Mouse (Mus musculus) forebrain, embryonic 10.5 days (tissue): ENCODE results near the gene Eml5. TPM values are rescaled to one million over a fixed set of nuclear protein-coding genes. Genes with fewer than 3 reads are reported as not detected.
A peak's percentile ranks its signal among the peaks of the same experiment; 100 is the strongest.

Source experiments
- DNase-seq: peaks from one replicate; pipeline ENCODE4 v3.0.0-alpha.2; 2017; ENCODE audit warnings: low spot score; ENCODE audit errors: extremely low spot score
- H3K27ac ChIP-seq: fragments of 300-500 bp; sonication (generic); 2 replicates; pipeline ENCODE4 v1.5.1; 2016; ENCODE audit warnings: mild to moderate bottlenecking
- H3K27me3 ChIP-seq: fragments of 300-500 bp; sonication (generic); 2 replicates; pipeline ENCODE4 v1.6.1; 2016; ENCODE audit warnings: mild to moderate bottlenecking; ENCODE audit not compliant: poor library complexity, severe bottlenecking
- H3K36me3 ChIP-seq: fragments of 300-500 bp; sonication (generic); replicated peaks from 2 replicates; pipeline ENCODE4 v1.6.1; 2016; ENCODE audit warnings: mild to moderate bottlenecking, moderate library complexity
- H3K4me1 ChIP-seq: fragments of 300-500 bp; sonication (generic); 2 replicates; pipeline ENCODE4 v1.6.1; 2016
- H3K4me3 ChIP-seq: fragments of 300-500 bp; sonication (generic); 2 replicates; pipeline ENCODE4 v1.5.1; 2016; ENCODE audit warnings: mild to moderate bottlenecking, moderate library complexity
- H3K9me3 ChIP-seq: fragments of 300-500 bp; sonication (generic); 2 replicates; pipeline ENCODE4 v1.6.1; 2016; ENCODE audit warnings: mild to moderate bottlenecking, moderate library complexity
- WGBS: fragments of 180-500 bp; shearing (Covaris S2); methylation state at CpG from one replicate; pipeline ENCODE4 v1.1.7; 2016; 5-methylcytosine and 5-hydroxymethylcytosine counted together
- polyA plus RNA-seq: library from polyadenylated mRNA; unstranded; fragments of >200 nt; fragmentation: Nextera tagmentation; extraction: Ambion mirVana; gene quantifications from 2 replicates; pipeline ENCODE4 v1.2.1, GENCODE M21; 2016

Gene Eml5
- polyA plus RNA-seq, 1 experiment from 2014 or later, result 21.0 TPM

- H3K27me3 ChIP-seq, result no peaks in the 10 kb centered on the region
- no peaks in the 10 kb centered on the region for H3K9me3 ChIP-seq
- 94% methylated on average over 7 of the region's 7 CpGs for WGBS
- H3K27ac ChIP-seq, result no peak overlapping the region
- H3K36me3 ChIP-seq, result peaks cover 64% of the 10 kb centered on the region
- no peak overlapping the region for H3K4me3 ChIP-seq
- no peaks in the 10 kb centered on the region for H3K4me1 ChIP-seq
- no peak for DNase-seq
Observed at GRCm38 (mm10) chr12:98831122-98831521, 70.2 kb downstream of the Eml5 start.

- no peaks in the 10 kb centered on the region for H3K4me1 ChIP-seq
- no peak overlapping the region for H3K27ac ChIP-seq
- no peak overlapping the region for H3K4me3 ChIP-seq
- DNase-seq, result no peak
- H3K36me3 ChIP-seq, result peaks cover 58% of the 10 kb centered on the region
- no peaks in the 10 kb centered on the region for H3K9me3 ChIP-seq
- no peaks in the 10 kb centered on the region for H3K27me3 ChIP-seq
- WGBS, result 86% methylated on average over 2 of the region's 2 CpGs
Observed at GRCm38 (mm10) chr12:98820781-98821180, 80.5 kb downstream of the Eml5 start.

GRCm38 (mm10) chr12:98804078-98804748, 97.1 kb downstream of the Eml5 start:
- H3K9me3 ChIP-seq, result no peaks in the 10 kb centered on the region
- no peak for DNase-seq
- no peak overlapping the region for H3K4me3 ChIP-seq
- H3K36me3 ChIP-seq, result peaks cover 64% of the 10 kb centered on the region
- H3K27ac ChIP-seq, result no peak overlapping the region
- WGBS, result 85% methylated on average over 3 of the region's 3 CpGs
- H3K27me3 ChIP-seq, result no peaks in the 10 kb centered on the region
- no peaks in the 10 kb centered on the region for H3K4me1 ChIP-seq

- H3K27ac ChIP-seq, result no peak overlapping the region
- H3K9me3 ChIP-seq, result no peaks in the 10 kb centered on the region
- no peaks in the 10 kb centered on the region for H3K27me3 ChIP-seq
- WGBS, result 87% methylated on average over 3 of the region's 3 CpGs
- H3K36me3 ChIP-seq, result peaks cover 67% of the 10 kb centered on the region
- DNase-seq, result no peak
- H3K4me1 ChIP-seq, result no peaks in the 10 kb centered on the region
- no peak overlapping the region for H3K4me3 ChIP-seq
Observed at GRCm38 (mm10) chr12:98802245-98802644, 99.0 kb downstream of the Eml5 start.

GRCm38 (mm10) chr12:98800334-98800733, 101.0 kb downstream of the Eml5 start:
- Histone ChIP-seq H3K4me3 (no peak overlapping the region), H3K27ac (no peak overlapping the region), H3K9me3 (no peaks in the 10 kb centered on the region), H3K27me3 (no peaks in the 10 kb centered on the region), H3K36me3 (peaks cover 79% of the 10 kb centered on the region), H3K4me1 (no peaks in the 10 kb centered on the region)
- 90% methylated on average over 5 of the region's 5 CpGs for WGBS
- DNase-seq, result no peak

- 92% methylated on average over 3 of the region's 3 CpGs for WGBS
- Histone ChIP-seq H3K4me1 (no peaks in the 10 kb centered on the region), H3K9me3 (no peaks in the 10 kb centered on the region), H3K27me3 (no peaks in the 10 kb centered on the region), H3K4me3 (no peak overlapping the region), H3K27ac (no peak overlapping the region), H3K36me3 (peaks cover 98% of the 10 kb centered on the region)
- no peak for DNase-seq
Observed at GRCm38 (mm10) chr12:98795731-98796318, 105.5 kb downstream of the Eml5 start.

GRCm38 (mm10) chr12:98784251-98784650, 117.0 kb downstream of the Eml5 start:
- 86% methylated on average over 1 of the region's 1 CpGs for WGBS
- H3K9me3 ChIP-seq, result no peaks in the 10 kb centered on the region; the same call in 1 of the 2 replicates
- H3K27ac ChIP-seq, result no peak overlapping the region
- H3K36me3 ChIP-seq, result peaks cover 96% of the 10 kb centered on the region
- H3K4me1 ChIP-seq, result no peaks in the 10 kb centered on the region
- H3K4me3 ChIP-seq, result no peak overlapping the region
- no peaks in the 10 kb centered on the region for H3K27me3 ChIP-seq
- DNase-seq, result no peak

- WGBS, result 89% methylated on average over 4 of the region's 4 CpGs
- H3K36me3 ChIP-seq, result peaks cover 99% of the 10 kb centered on the region
- no peak overlapping the region for H3K4me3 ChIP-seq
- H3K4me1 ChIP-seq, result no peaks in the 10 kb centered on the region
- no peaks in the 10 kb centered on the region; the same call in 1 of the 2 replicates for H3K9me3 ChIP-seq
- DNase-seq, result no peak
- no peaks in the 10 kb centered on the region for H3K27me3 ChIP-seq
- no peak overlapping the region for H3K27ac ChIP-seq
Observed at GRCm38 (mm10) chr12:98779148-98779547, 122.1 kb downstream of the Eml5 start.

- Histone ChIP-seq H3K4me3 (no peak overlapping the region), H3K27ac (no peak overlapping the region), H3K9me3 (no peaks in the 10 kb centered on the region; the same call in 1 of the 2 replicates), H3K27me3 (no peaks in the 10 kb centered on the region), H3K4me1 (no peaks in the 10 kb centered on the region), H3K36me3 (peaks cover 99% of the 10 kb centered on the region)
- 88% methylated on average over 3 of the region's 3 CpGs for WGBS
- DNase-seq, result no peak
Observed at GRCm38 (mm10) chr12:98777509-98777908, 123.8 kb downstream of the Eml5 start.

- H3K4me1 ChIP-seq, result no peaks in the 10 kb centered on the region
- no peaks in the 10 kb centered on the region for H3K27me3 ChIP-seq
- no peak overlapping the region for H3K27ac ChIP-seq
- no peak for DNase-seq
- H3K9me3 ChIP-seq, result no peaks in the 10 kb centered on the region
- peaks cover 98% of the 10 kb centered on the region for H3K36me3 ChIP-seq
- no peak overlapping the region for H3K4me3 ChIP-seq
- WGBS, result 98% methylated on average over 2 of the region's 2 CpGs
Observed at GRCm38 (mm10) chr12:98766241-98766640, 135.0 kb downstream of the Eml5 start.

- DNase-seq, result no peak
- no peaks in the 10 kb centered on the region for H3K9me3 ChIP-seq
- H3K4me1 ChIP-seq, result no peaks in the 10 kb centered on the region
- peaks cover 96% of the 10 kb centered on the region for H3K36me3 ChIP-seq
- no peak overlapping the region for H3K4me3 ChIP-seq
- H3K27me3 ChIP-seq, result no peaks in the 10 kb centered on the region
- WGBS, result 92% methylated on average over 6 of the region's 6 CpGs
- H3K27ac ChIP-seq, result no peak overlapping the region
Observed at GRCm38 (mm10) chr12:98759700-98760099, 141.6 kb downstream of the Eml5 start.

GRCm38 (mm10) chr12:98757636-98758035, 143.6 kb downstream of the Eml5 start:
- Histone ChIP-seq H3K9me3 (no peaks in the 10 kb centered on the region), H3K36me3 (peaks cover 97% of the 10 kb centered on the region), H3K27me3 (no peaks in the 10 kb centered on the region), H3K4me3 (no peak overlapping the region), H3K4me1 (no peaks in the 10 kb centered on the region), H3K27ac (no peak overlapping the region)
- 91% methylated on average over 6 of the region's 6 CpGs for WGBS
- no peak for DNase-seq

- Histone ChIP-seq H3K27me3 (no peaks in the 10 kb centered on the region; the same call in 1 of the 2 replicates), H3K27ac (peak overlapping the region; percentile 94), H3K4me3 (peak overlapping the region; percentile 93), H3K4me1 (peaks cover 31% of the 10 kb centered on the region), H3K36me3 (peaks cover 20% of the 10 kb centered on the region), H3K9me3 (no peaks in the 10 kb centered on the region)
- DNase-seq, result no peak
- 4% methylated on average over 9 of the region's 14 CpGs for WGBS
Observed at GRCm38 (mm10) chr12:98747380-98747753, 153.9 kb downstream of the Eml5 start.
